Mouse (Mus musculus) CH12.LX (cell line): ENCODE results near the gene Zfp507.

Experiments
- CHD2 ChIP-seq: IDR thresholded peaks from 2 replicates; pipeline ENCODE4 v1.6.1; 2011; ENCODE audit warnings: low read length, improper control_type of control experiment
- CTCF ChIP-seq, 2 experiments: IDR thresholded peaks in 1 of 2; conservative IDR thresholded peaks in 1 of 2; 2 replicates each; pipeline ENCODE4 v1.5.1; 2011 to 2012; ENCODE audit warnings: low read depth in 2 of 2, low read length in 2 of 2, improper control_type of control experiment in 1 of 2, inconsistent platforms in 1 of 2, mild to moderate bottlenecking in 1 of 2, moderate library complexity in 1 of 2
- EP300 ChIP-seq: IDR thresholded peaks from 2 replicates; pipeline ENCODE4 v1.6.1; 2011; ENCODE audit warnings: low read length, improper control_type of control experiment
- JUN ChIP-seq: IDR thresholded peaks from 2 replicates; pipeline ENCODE4 v1.6.1; 2011; ENCODE audit warnings: low read depth, mild to moderate bottlenecking, low read length, improper control_type of control experiment, moderate library complexity; ENCODE audit not compliant: insufficient read depth
- MAX ChIP-seq: IDR thresholded peaks from 2 replicates; pipeline ENCODE4 v1.6.1; 2011; ENCODE audit warnings: low read length, improper control_type of control experiment
- MAZ ChIP-seq: IDR thresholded peaks from 2 replicates; pipeline ENCODE4 v1.6.1; 2012; ENCODE audit warnings: low read depth, mild to moderate bottlenecking, inconsistent platforms, low read length, improper control_type of control experiment, moderate library complexity
- MEF2A ChIP-seq: IDR thresholded peaks from 2 replicates; pipeline ENCODE4 v1.6.1; 2014; ENCODE audit warnings: low read depth, mild to moderate bottlenecking, inconsistent platforms, low read length, improper control_type of control experiment, borderline replicate concordance
- POLR2A ChIP-seq: IDR thresholded peaks from 2 replicates; pipeline ENCODE4 v1.6.1; 2011; ENCODE audit warnings: low read depth, mild to moderate bottlenecking, improper control_type of control experiment, low read length
- SIN3A ChIP-seq: IDR thresholded peaks from 2 replicates; pipeline ENCODE4 v1.6.1; 2012; ENCODE audit warnings: low read length, improper control_type of control experiment, inconsistent platforms
- TCF12 ChIP-seq: IDR thresholded peaks from 2 replicates; pipeline ENCODE4 v1.6.1; 2014; ENCODE audit warnings: low read depth, mild to moderate bottlenecking, inconsistent platforms, low read length, improper control_type of control experiment
- USF2 ChIP-seq: conservative IDR thresholded peaks from 2 replicates; pipeline ENCODE4 v1.6.1; 2011; ENCODE audit warnings: low read depth, low read length, improper control_type of control experiment

GRCm38 (mm10) chr7:35814759-35815551 is 12.2 kb upstream of the Zfp507 start:
- TF ChIP-seq USF2 (no peak), CTCF (conservative IDR thresholded peaks at IDR 0.05 in 1 of 2, IDR thresholded peaks at IDR 0.05 in 1 of 2; ENCODE audit: low read depth in 2 of 2, low read length in 2 of 2) (no peak), MAZ (no peak), JUN (no peak), MAX (no peak), TCF12 (no peak), CHD2 (no peak), SIN3A (no peak), POLR2A (no peak), EP300 (no peak), MEF2A (no peak)
